Mouse (Mus musculus) midbrain, embryonic 11.5 days (tissue): ENCODE results near the gene Gm45716. TPM values are rescaled to one million over a fixed set of nuclear protein-coding genes. Genes with fewer than 3 reads are reported as not detected.
"Not testable (repeated sequence)": the region's sequence is repeated elsewhere in the genome, so short reads cannot be mapped to it uniquely, and the experiment has no call there.

Source experiments
- ATAC-seq: fragments of 200-750 bp; cut with Nextera tagmentation; 2 replicates; pipeline ENCODE4 v1.8.0; 2017; ENCODE audit warnings: moderate TSS enrichment, moderate library complexity; ENCODE audit not compliant: low FRiP score
- DNase-seq: peaks from one replicate; pipeline ENCODE4 v3.0.0; 2015; ENCODE audit warnings: low spot score; ENCODE audit errors: missing footprints
- H3K27ac ChIP-seq: fragments of 300-500 bp; sonication (generic); 2 replicates; pipeline ENCODE4 v1.5.1; 2014; ENCODE audit warnings: low read depth, low read length
- H3K27me3 ChIP-seq: fragments of 300-500 bp; sonication (generic); 2 replicates; pipeline ENCODE4 v1.6.1; 2014; ENCODE audit warnings: mild to moderate bottlenecking, low read length, moderate library complexity, mixed read lengths; ENCODE audit not compliant: control insufficient read depth, insufficient read depth
- H3K36me3 ChIP-seq: fragments of 300-500 bp; sonication (generic); 2 replicates; pipeline ENCODE4 v1.6.1; 2014; ENCODE audit warnings: mild to moderate bottlenecking, low read length, moderate library complexity, mixed read lengths; ENCODE audit not compliant: control insufficient read depth, insufficient read depth
- H3K4me1 ChIP-seq: fragments of 300-500 bp; sonication (generic); 2 replicates; pipeline ENCODE4 v1.6.1; 2014; ENCODE audit warnings: low read length; ENCODE audit not compliant: control insufficient read depth, insufficient read depth
- H3K4me2 ChIP-seq: fragments of 300-500 bp; sonication (generic); 2 replicates; pipeline ENCODE4 v1.6.1; 2014; ENCODE audit warnings: mild to moderate bottlenecking, moderate library complexity
- H3K4me3 ChIP-seq: fragments of 300-500 bp; sonication (generic); 2 replicates; pipeline ENCODE4 v1.5.1; 2014; ENCODE audit warnings: low read depth, low read length
- H3K9ac ChIP-seq: fragments of 300-500 bp; sonication (generic); 2 replicates; pipeline ENCODE4 v1.6.1; 2014; ENCODE audit warnings: low read length
- H3K9me3 ChIP-seq: fragments of 300-500 bp; sonication (generic); 2 replicates; pipeline ENCODE4 v1.6.1; 2016; ENCODE audit warnings: low read length; ENCODE audit not compliant: control insufficient read depth
- WGBS: fragments of 180-500 bp; shearing (Covaris S2); extraction: QIAGEN DNeasy Blood & Tissue Kit; methylation state at CpG from one replicate; pipeline ENCODE4 v1.1.7; 2014; 5-methylcytosine and 5-hydroxymethylcytosine counted together
- polyA plus RNA-seq: library from polyadenylated mRNA; unstranded; fragments of >200 nt; fragmentation: Nextera tagmentation; extraction: Ambion mirVana; gene quantifications from 2 replicates; pipeline ENCODE4 v1.2.1, GENCODE M21; 2014

Gm45716 gene
- polyA plus RNA-seq, 1 experiment from 2014 or later: 19.3 TPM

GRCm38 (mm10) chr11:90280069-90280468 lies 92.6 kb downstream of the Gm45716 start:
- H3K4me1 ChIP-seq: no peaks in the 10 kb centered on the region
- 89% methylated on average over 5 of the region's 5 CpGs for WGBS
- no peak overlapping the region for H3K4me2 ChIP-seq
- H3K9ac ChIP-seq: no peak overlapping the region
- DNase-seq (no peak), ATAC-seq (no peak)
- H3K36me3 ChIP-seq: no peaks in the 10 kb centered on the region
- H3K9me3 ChIP-seq: no peaks in the 10 kb centered on the region
- H3K27me3 ChIP-seq: no peaks in the 10 kb centered on the region
- H3K4me3 ChIP-seq: no peak overlapping the region
- no peak overlapping the region for H3K27ac ChIP-seq

GRCm38 (mm10) chr11:90281943-90282342 lies 94.5 kb downstream of the Gm45716 start:
- H3K4me2 ChIP-seq, ATAC-seq, H3K9ac ChIP-seq, DNase-seq, H3K36me3 ChIP-seq, H3K9me3 ChIP-seq, H3K4me1 ChIP-seq, H3K27me3 ChIP-seq, H3K4me3 ChIP-seq, H3K27ac ChIP-seq: not testable (repeated sequence)
- WGBS: 90% methylated on average over 2 of the region's 2 CpGs

GRCm38 (mm10) chr11:90283159-90283558 lies 95.7 kb downstream of the Gm45716 start:
- Histone ChIP-seq H3K9me3 (no peaks in the 10 kb centered on the region), H3K4me2 (no peak overlapping the region), H3K9ac (no peak overlapping the region), H3K4me1 (no peaks in the 10 kb centered on the region), H3K27ac (no peak overlapping the region), H3K4me3 (no peak overlapping the region), H3K36me3 (no peaks in the 10 kb centered on the region), H3K27me3 (no peaks in the 10 kb centered on the region)
- DNase-seq (no peak), ATAC-seq (no peak)
- WGBS: 73% methylated on average over 4 of the region's 4 CpGs

GRCm38 (mm10) chr11:90283601-90284000 lies 96.1 kb downstream of the Gm45716 start:
- H3K27ac ChIP-seq: no peak overlapping the region
- H3K9me3 ChIP-seq: no peaks in the 10 kb centered on the region
- no peak for ATAC-seq
- H3K4me1 ChIP-seq: no peaks in the 10 kb centered on the region
- H3K4me3 ChIP-seq: no peak overlapping the region
- H3K36me3 ChIP-seq: no peaks in the 10 kb centered on the region
- no peak overlapping the region for H3K4me2 ChIP-seq
- no peak for DNase-seq
- H3K27me3 ChIP-seq: no peaks in the 10 kb centered on the region
- no peak overlapping the region for H3K9ac ChIP-seq
- 88% methylated on average over 6 of the region's 6 CpGs for WGBS

GRCm38 (mm10) chr11:90284079-90284478 lies 96.6 kb downstream of the Gm45716 start:
- no peaks in the 10 kb centered on the region for H3K4me1 ChIP-seq
- no peaks in the 10 kb centered on the region for H3K9me3 ChIP-seq
- H3K27me3 ChIP-seq: no peaks in the 10 kb centered on the region
- no peak overlapping the region for H3K27ac ChIP-seq
- ATAC-seq (no peak), DNase-seq (no peak)
- WGBS: 81% methylated on average over 2 of the region's 2 CpGs
- no peak overlapping the region for H3K4me3 ChIP-seq
- no peak overlapping the region for H3K4me2 ChIP-seq
- H3K9ac ChIP-seq: no peak overlapping the region
- H3K36me3 ChIP-seq: no peaks in the 10 kb centered on the region

- Histone ChIP-seq H3K4me2 (no peak overlapping the region), H3K36me3 (no peaks in the 10 kb centered on the region), H3K4me1 (no peaks in the 10 kb centered on the region), H3K9ac (no peak overlapping the region), H3K4me3 (no peak overlapping the region), H3K9me3 (no peaks in the 10 kb centered on the region), H3K27ac (no peak overlapping the region), H3K27me3 (no peaks in the 10 kb centered on the region)
- 84% methylated on average over 4 of the region's 4 CpGs for WGBS
- ATAC-seq (no peak), DNase-seq (no peak)
These were observed 97.1 kb downstream of the Gm45716 start for GRCm38 (mm10) chr11:90284623-90285022.

GRCm38 (mm10) chr11:90286550-90287154 lies 99.2 kb downstream of the Gm45716 start:
- 89% methylated on average over 6 of the region's 6 CpGs for WGBS
- no peak overlapping the region for H3K4me2 ChIP-seq
- no peak overlapping the region for H3K27ac ChIP-seq
- ATAC-seq (no peak), DNase-seq (no peak)
- no peak overlapping the region for H3K9ac ChIP-seq
- no peaks in the 10 kb centered on the region for H3K27me3 ChIP-seq
- H3K4me1 ChIP-seq: no peaks in the 10 kb centered on the region
- no peaks in the 10 kb centered on the region for H3K36me3 ChIP-seq
- no peak overlapping the region for H3K4me3 ChIP-seq
- H3K9me3 ChIP-seq: no peaks in the 10 kb centered on the region

- Histone ChIP-seq H3K4me3 (no peak overlapping the region), H3K4me1 (no peaks in the 10 kb centered on the region), H3K9ac (no peak overlapping the region), H3K27me3 (no peaks in the 10 kb centered on the region), H3K9me3 (no peaks in the 10 kb centered on the region), H3K27ac (no peak overlapping the region), H3K36me3 (no peaks in the 10 kb centered on the region), H3K4me2 (no peak overlapping the region)
- DNase-seq (no peak), ATAC-seq (no peak)
- 63% methylated on average over 4 of the region's 4 CpGs for WGBS
These were observed 103.7 kb downstream of the Gm45716 start for GRCm38 (mm10) chr11:90291156-90291555.

GRCm38 (mm10) chr11:90292766-90293165 lies 105.3 kb downstream of the Gm45716 start:
- ATAC-seq (no peak), DNase-seq (no peak)
- Histone ChIP-seq H3K4me2 (no peak overlapping the region), H3K9ac (no peak overlapping the region), H3K36me3 (no peaks in the 10 kb centered on the region), H3K4me3 (no peak overlapping the region), H3K27ac (no peak overlapping the region), H3K27me3 (no peaks in the 10 kb centered on the region), H3K4me1 (no peaks in the 10 kb centered on the region), H3K9me3 (no peaks in the 10 kb centered on the region)
